Mouse (Mus musculus): ENCODE measurements at regions not wholly inside any gene's neighbourhood (a gene's known extent, or its start where the extent isn't known, plus 50 kb on each side); places are given as distances from the start of the nearest gene placed in this dataset.

GRCm38 (mm10) chr5:53361295-53361694 lies 94.4 kb downstream of the Smim20 start:
- ATAC-seq (ENCODE audit: extremely low read depth, insufficient number of reproducible peaks, low FRiP score, low TSS enrichment): no peak
- H3K4me3 ChIP-seq: no peak overlapping the region
- H3K4me2 ChIP-seq: no peak overlapping the region
- no peaks in the 10 kb centered on the region for H3K36me3 ChIP-seq
- H3K9ac ChIP-seq: no peak overlapping the region
- no peak overlapping the region for H3K27ac ChIP-seq (replicated peaks)
- H3K4me1 ChIP-seq: peaks cover 5% of the 10 kb centered on the region; the same call in 1 of the 2 replicates
- 75% methylated on average over 6 of the region's 6 CpGs for WGBS
- peaks cover 26% of the 10 kb centered on the region for H3K27me3 ChIP-seq (replicated peaks)
- no peaks in the 10 kb centered on the region for H3K9me3 ChIP-seq

- ATAC-seq (ENCODE audit: extremely low read depth, insufficient number of reproducible peaks, low FRiP score, low TSS enrichment): no peak
- no peak overlapping the region for H3K4me2 ChIP-seq
- H3K4me3 ChIP-seq: no peak overlapping the region
- no peak overlapping the region for H3K9ac ChIP-seq
- H3K9me3 ChIP-seq: no peaks in the 10 kb centered on the region
- no peaks in the 10 kb centered on the region for H3K36me3 ChIP-seq
- peaks cover 19% of the 10 kb centered on the region for H3K27me3 ChIP-seq (replicated peaks)
- WGBS: 73% methylated on average over 8 of the region's 8 CpGs
- H3K27ac ChIP-seq (replicated peaks): no peak overlapping the region
- peaks cover 5% of the 10 kb centered on the region; the same call in 1 of the 2 replicates for H3K4me1 ChIP-seq
Measured at GRCm38 (mm10) chr5:53363898-53364297, 97.0 kb downstream of the Smim20 start.

- Histone ChIP-seq H3K4me2 (no peak overlapping the region), H3K36me3 (no peaks in the 10 kb centered on the region), H3K27me3 (replicated peaks) (peaks cover 14% of the 10 kb centered on the region; the same call in 1 of the 2 replicates), H3K4me3 (no peak overlapping the region), H3K27ac (replicated peaks) (no peak overlapping the region), H3K4me1 (no peaks in the 10 kb centered on the region), H3K9me3 (no peaks in the 10 kb centered on the region), H3K9ac (no peak overlapping the region)
- WGBS: 70% methylated on average over 6 of the region's 6 CpGs
- no peak for ATAC-seq (ENCODE audit: extremely low read depth, insufficient number of reproducible peaks, low FRiP score, low TSS enrichment)
Measured at GRCm38 (mm10) chr5:53366882-53367561, 98.9 kb upstream of the Rbpj start.

- WGBS: 78% methylated on average over 7 of the region's 7 CpGs
- H3K9me3 ChIP-seq: no peaks in the 10 kb centered on the region
- no peak overlapping the region for H3K4me2 ChIP-seq
- no peak overlapping the region for H3K27ac ChIP-seq (replicated peaks)
- H3K27me3 ChIP-seq (replicated peaks): peaks cover 14% of the 10 kb centered on the region; the same call in 1 of the 2 replicates
- H3K4me3 ChIP-seq: no peak overlapping the region
- ATAC-seq (ENCODE audit: extremely low read depth, insufficient number of reproducible peaks, low FRiP score, low TSS enrichment): no peak
- no peaks in the 10 kb centered on the region for H3K36me3 ChIP-seq
- no peak overlapping the region for H3K9ac ChIP-seq
- no peaks in the 10 kb centered on the region for H3K4me1 ChIP-seq
Measured at GRCm38 (mm10) chr5:53370272-53370671, 95.7 kb upstream of the Rbpj start.

GRCm38 (mm10) chr5:53371638-53372037 lies 94.3 kb upstream of the Rbpj start:
- Histone ChIP-seq H3K9me3 (no peaks in the 10 kb centered on the region), H3K4me2 (no peak overlapping the region), H3K36me3 (no peaks in the 10 kb centered on the region), H3K4me1 (peaks cover under 1% of the 10 kb centered on the region), H3K27ac (replicated peaks) (no peak overlapping the region), H3K27me3 (replicated peaks) (peaks cover 10% of the 10 kb centered on the region; the same call in 1 of the 2 replicates), H3K9ac (no peak overlapping the region), H3K4me3 (no peak overlapping the region)
- ATAC-seq (ENCODE audit: extremely low read depth, insufficient number of reproducible peaks, low FRiP score, low TSS enrichment): no peak
- 79% methylated on average over 3 of the region's 3 CpGs for WGBS

GRCm38 (mm10) chr5:53373315-53373714 lies 92.6 kb upstream of the Rbpj start:
- Histone ChIP-seq H3K4me2 (no peak overlapping the region), H3K27me3 (replicated peaks) (peaks cover 10% of the 10 kb centered on the region; the same call in 1 of the 2 replicates), H3K4me1 (peaks cover 8% of the 10 kb centered on the region), H3K27ac (replicated peaks) (no peak overlapping the region), H3K4me3 (no peak overlapping the region), H3K36me3 (no peaks in the 10 kb centered on the region), H3K9ac (no peak overlapping the region), H3K9me3 (no peaks in the 10 kb centered on the region)
- ATAC-seq (ENCODE audit: extremely low read depth, insufficient number of reproducible peaks, low FRiP score, low TSS enrichment): no peak
- 83% methylated on average over 2 of the region's 2 CpGs for WGBS

GRCm38 (mm10) chr5:53376856-53377255 lies 89.1 kb upstream of the Rbpj start:
- H3K9me3 ChIP-seq: no peaks in the 10 kb centered on the region
- H3K4me3 ChIP-seq: no peak overlapping the region
- H3K9ac ChIP-seq: no peak overlapping the region
- ATAC-seq (ENCODE audit: extremely low read depth, insufficient number of reproducible peaks, low FRiP score, low TSS enrichment): no peak
- peaks cover 30% of the 10 kb centered on the region for H3K4me1 ChIP-seq
- H3K27ac ChIP-seq (replicated peaks): no peak overlapping the region
- H3K27me3 ChIP-seq (replicated peaks): peaks cover 21% of the 10 kb centered on the region; the same call in 1 of the 2 replicates
- WGBS: 48% methylated on average over 7 of the region's 7 CpGs
- no peaks in the 10 kb centered on the region for H3K36me3 ChIP-seq
- H3K4me2 ChIP-seq: no peak overlapping the region

GRCm38 (mm10) chr5:53377698-53378097 lies 88.3 kb upstream of the Rbpj start:
- ATAC-seq (ENCODE audit: extremely low read depth, insufficient number of reproducible peaks, low FRiP score, low TSS enrichment): no peak
- Histone ChIP-seq H3K4me1 (peaks cover 32% of the 10 kb centered on the region), H3K27me3 (replicated peaks) (peaks cover 21% of the 10 kb centered on the region; the same call in 1 of the 2 replicates), H3K4me3 (no peak overlapping the region), H3K27ac (replicated peaks) (no peak overlapping the region), H3K4me2 (no peak overlapping the region), H3K9ac (no peak overlapping the region), H3K9me3 (no peaks in the 10 kb centered on the region), H3K36me3 (no peaks in the 10 kb centered on the region)
- WGBS: 71% methylated on average over 2 of the region's 2 CpGs

GRCm38 (mm10) chr5:53378106-53378505 lies 87.8 kb upstream of the Rbpj start:
- H3K9me3 ChIP-seq: no peaks in the 10 kb centered on the region

GRCm38 (mm10) chr5:53378599-53378998 lies 87.4 kb upstream of the Rbpj start:
- Histone ChIP-seq H3K9ac (no peak overlapping the region), H3K4me3 (no peak overlapping the region), H3K27ac (replicated peaks) (no peak overlapping the region), H3K9me3 (no peaks in the 10 kb centered on the region), H3K36me3 (no peaks in the 10 kb centered on the region), H3K4me1 (peaks cover 32% of the 10 kb centered on the region), H3K4me2 (no peak overlapping the region), H3K27me3 (replicated peaks) (peaks cover 21% of the 10 kb centered on the region; the same call in 1 of the 2 replicates)
- 81% methylated on average over 7 of the region's 7 CpGs for WGBS
- ATAC-seq (ENCODE audit: extremely low read depth, insufficient number of reproducible peaks, low FRiP score, low TSS enrichment): no peak

More at GRCm38 (mm10) chr5:53378106-53378505, 87.8 kb upstream of the Rbpj start:
- H3K9ac ChIP-seq: no peak overlapping the region
- no peaks in the 10 kb centered on the region for H3K36me3 ChIP-seq
- no peak overlapping the region for H3K27ac ChIP-seq (replicated peaks)
- H3K4me2 ChIP-seq: no peak overlapping the region
- H3K4me1 ChIP-seq: peaks cover 32% of the 10 kb centered on the region
- ATAC-seq (ENCODE audit: extremely low read depth, insufficient number of reproducible peaks, low FRiP score, low TSS enrichment): no peak
- no peak overlapping the region for H3K4me3 ChIP-seq
- peaks cover 21% of the 10 kb centered on the region; the same call in 1 of the 2 replicates for H3K27me3 ChIP-seq (replicated peaks)

- Histone ChIP-seq H3K4me2 (no peak overlapping the region), H3K4me1 (peaks cover 32% of the 10 kb centered on the region), H3K9me3 (no peaks in the 10 kb centered on the region), H3K4me3 (no peak overlapping the region), H3K36me3 (no peaks in the 10 kb centered on the region), H3K9ac (0 out of 2 replicates have a peak overlapping the region, but pooled peaks have one; percentile 1), H3K27ac (replicated peaks) (peak overlapping the region; percentile 64), H3K27me3 (replicated peaks) (peaks cover 17% of the 10 kb centered on the region; the same call in 1 of the 2 replicates)
- WGBS: 55% methylated on average over 17 of the region's 17 CpGs
- ATAC-seq (ENCODE audit: extremely low read depth, insufficient number of reproducible peaks, low FRiP score, low TSS enrichment): no peak
Measured at GRCm38 (mm10) chr5:53379612-53380011, 86.3 kb upstream of the Rbpj start.

GRCm38 (mm10) chr5:53380203-53380602 lies 85.7 kb upstream of the Rbpj start:
- Histone ChIP-seq H3K9me3 (no peaks in the 10 kb centered on the region), H3K4me1 (peaks cover 32% of the 10 kb centered on the region), H3K4me2 (no peak overlapping the region), H3K27ac (replicated peaks) (0 out of 2 replicates have a peak overlapping the region, but pooled peaks have one; percentile 36), H3K9ac (no peak overlapping the region), H3K4me3 (no peak overlapping the region), H3K27me3 (replicated peaks) (peaks cover 11% of the 10 kb centered on the region; the same call in 1 of the 2 replicates), H3K36me3 (no peaks in the 10 kb centered on the region)
- WGBS: 14% methylated on average over 3 of the region's 3 CpGs
- ATAC-seq (ENCODE audit: extremely low read depth, insufficient number of reproducible peaks, low FRiP score, low TSS enrichment): no peak

All from heart, embryonic 13.5 days (tissue).